Mouse (Mus musculus) hindbrain, embryonic 13.5 days (tissue): ENCODE measurements around the gene Brf1. TPM values are rescaled to one million over a fixed set of nuclear protein-coding genes. Genes with fewer than 3 reads are reported as not detected.

Experiments used
- ATAC-seq: fragments of 200-750 bp; cut with Nextera tagmentation; 2 replicates; pipeline ENCODE4 v1.8.0; 2017; ENCODE audit warnings: moderate TSS enrichment; ENCODE audit not compliant: low FRiP score
- H3K27ac ChIP-seq: fragments of 300-500 bp; sonication (generic); 2 replicates; pipeline ENCODE4 v1.5.1; 2015; ENCODE audit warnings: inconsistent platforms, mild to moderate bottlenecking, moderate library complexity
- H3K27me3 ChIP-seq: fragments of 300-500 bp; sonication (generic); 2 replicates; pipeline ENCODE4 v1.6.1; 2015; ENCODE audit warnings: mild to moderate bottlenecking, inconsistent platforms
- H3K36me3 ChIP-seq: fragments of 300-500 bp; sonication (generic); 2 replicates; pipeline ENCODE4 v1.6.1; 2015; ENCODE audit warnings: mild to moderate bottlenecking, inconsistent platforms
- H3K4me1 ChIP-seq: fragments of 300-500 bp; sonication (generic); replicated peaks from 2 replicates; pipeline ENCODE4 v1.6.1; 2015; ENCODE audit warnings: inconsistent platforms
- H3K4me2 ChIP-seq: fragments of 300-500 bp; sonication (generic); 2 replicates; pipeline ENCODE4 v1.6.1; 2015; ENCODE audit warnings: inconsistent platforms, mild to moderate bottlenecking, moderate library complexity
- H3K4me3 ChIP-seq: fragments of 300-500 bp; sonication (generic); 2 replicates; pipeline ENCODE4 v1.5.1; 2015; ENCODE audit warnings: mild to moderate bottlenecking, inconsistent platforms
- H3K9ac ChIP-seq: fragments of 300-500 bp; sonication (generic); 2 replicates; pipeline ENCODE4 v1.6.1; 2015; ENCODE audit warnings: mild to moderate bottlenecking, inconsistent platforms
- H3K9me3 ChIP-seq: fragments of 300-500 bp; sonication (generic); 2 replicates; pipeline ENCODE4 v1.6.1; 2016; ENCODE audit warnings: inconsistent platforms
- WGBS: fragments of 180-500 bp; shearing (Covaris S2); methylation state at CpG from one replicate; pipeline ENCODE4 v1.1.7; 2015; 5-methylcytosine and 5-hydroxymethylcytosine counted together
- polyA plus RNA-seq: library from polyadenylated mRNA; unstranded; fragments of >200 nt; fragmentation: Nextera tagmentation; extraction: Ambion mirVana; gene quantifications from 2 replicates; pipeline ENCODE4 v1.2.1, GENCODE M21; 2015

Brf1 gene
- polyA plus RNA-seq, 1 experiment from 2014 or later = 58.3 TPM

DNA sequence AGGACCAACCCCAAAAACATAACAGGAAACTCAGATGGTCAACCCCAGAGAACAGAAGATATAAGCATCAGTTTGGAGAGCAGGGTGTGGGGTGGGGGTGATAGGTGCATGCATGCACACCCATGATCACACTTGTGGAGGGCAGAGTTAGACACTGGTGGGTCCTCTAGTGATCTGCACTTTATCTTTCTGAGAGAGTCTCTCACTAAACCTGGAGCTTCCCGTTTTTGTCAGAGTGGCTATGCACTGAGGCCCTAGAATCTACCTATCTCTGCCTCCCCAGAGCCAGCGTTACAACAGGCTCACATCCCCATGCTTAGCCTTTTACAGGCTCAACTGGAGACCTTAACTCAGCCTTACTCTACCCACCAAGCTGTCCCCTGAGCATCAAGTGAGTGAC is 9.1 kb downstream of the Brf1 start:
- WGBS = 92% methylated on average over 2 of the region's 2 CpGs
- no peak for ATAC-seq

DNA sequence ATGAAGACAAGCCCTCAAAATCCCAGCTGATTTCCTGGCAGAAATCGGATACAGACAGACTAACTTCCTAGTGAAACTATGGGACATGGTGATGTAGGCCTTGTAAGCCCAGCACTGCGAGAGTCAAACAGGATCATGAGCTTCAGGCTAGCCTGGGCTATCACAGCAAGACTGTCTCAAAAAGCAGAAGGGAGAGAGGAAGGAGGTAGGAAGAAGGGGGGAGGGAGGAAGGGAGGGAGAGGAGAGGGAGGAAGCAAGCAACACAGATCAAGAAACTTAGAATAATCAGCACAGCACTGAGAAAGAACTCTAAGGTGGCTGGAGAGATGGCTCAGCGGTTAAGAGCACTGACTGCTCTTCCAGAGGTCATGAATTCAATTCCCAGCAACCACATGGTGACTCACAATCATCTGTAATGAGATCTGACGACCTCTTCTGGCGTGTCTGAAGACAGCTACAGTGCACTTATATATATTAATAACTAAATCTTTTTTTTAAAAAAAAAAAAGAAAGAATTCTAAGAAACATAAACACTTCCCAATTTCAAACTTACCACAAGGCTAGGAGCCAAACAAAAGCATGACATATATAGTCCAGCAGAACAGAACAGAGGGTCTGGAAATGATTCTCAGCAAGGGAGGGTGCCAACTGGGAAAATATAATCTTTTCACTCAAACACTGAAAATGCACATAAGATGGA is 9.6 kb downstream of the Brf1 start:
- ATAC-seq = no peak
- 91% methylated on average over 5 of the region's 5 CpGs for WGBS
- no peak overlapping the region for H3K27ac ChIP-seq
- no peak overlapping the region for H3K4me3 ChIP-seq
- H3K36me3 ChIP-seq = peaks cover 51% of the 10 kb centered on the region
- H3K27me3 ChIP-seq = no peaks in the 10 kb centered on the region
- H3K4me1 ChIP-seq = 0 out of 2 replicates have a peak, but pooled peaks cover 5% of the 10 kb centered on the region
- no peak overlapping the region for H3K4me2 ChIP-seq
- H3K9ac ChIP-seq = no peak overlapping the region
- H3K9me3 ChIP-seq = no peaks in the 10 kb centered on the region

More for the DNA sequence above, 9.1 kb downstream of the Brf1 start:
- Histone ChIP-seq H3K4me1 (0 out of 2 replicates have a peak, but pooled peaks cover 5% of the 10 kb centered on the region), H3K27ac (no peak overlapping the region), H3K9ac (no peak overlapping the region), H3K9me3 (no peaks in the 10 kb centered on the region), H3K36me3 (peaks cover 45% of the 10 kb centered on the region), H3K27me3 (no peaks in the 10 kb centered on the region), H3K4me2 (no peak overlapping the region), H3K4me3 (no peak overlapping the region)

DNA sequence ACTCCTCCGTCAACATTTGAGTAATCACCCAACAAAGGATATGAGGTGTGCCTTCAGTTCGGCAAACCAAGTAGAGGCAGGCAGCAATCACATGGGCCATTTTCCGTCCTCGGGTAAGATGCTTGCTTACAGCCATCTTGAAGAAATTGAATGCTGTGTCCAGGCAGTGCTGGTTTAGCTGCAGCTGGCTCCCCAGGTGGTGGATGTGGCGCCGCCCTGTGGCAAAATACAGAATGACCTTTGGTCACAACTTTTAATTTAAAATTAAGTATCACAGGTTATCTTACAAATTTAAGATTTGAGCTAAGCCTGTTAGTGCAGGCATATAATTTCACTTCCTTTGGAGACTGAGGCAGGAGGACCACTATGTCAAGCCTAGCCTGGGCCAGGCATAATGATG is 12.6 kb downstream of the Brf1 start:
- peaks cover 69% of the 10 kb centered on the region for H3K36me3 ChIP-seq

DNA sequence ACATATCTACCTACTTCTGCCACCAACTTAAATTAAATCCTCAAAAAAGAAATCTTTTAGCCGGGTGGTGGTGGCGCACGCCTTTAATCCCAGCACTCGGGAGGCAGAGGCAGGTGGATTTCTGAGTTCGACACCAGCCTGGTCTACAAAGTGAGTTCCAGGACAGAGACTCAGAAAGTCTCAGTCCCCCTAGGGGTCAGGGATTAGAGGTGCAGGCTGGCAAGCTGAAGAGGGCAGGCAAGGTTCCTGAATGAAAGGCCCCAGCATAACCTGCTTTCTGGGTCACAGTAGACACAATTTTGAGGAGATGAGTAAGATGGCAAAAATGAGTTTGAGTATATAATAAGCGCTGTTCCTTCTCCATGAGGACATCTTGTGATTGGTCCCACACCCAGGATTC is 15.2 kb downstream of the Brf1 start:
- ATAC-seq = no peak
- H3K4me3 ChIP-seq = no peak overlapping the region
- H3K4me1 ChIP-seq = no peaks in the 10 kb centered on the region
- no peak overlapping the region for H3K4me2 ChIP-seq
- H3K9ac ChIP-seq = no peak overlapping the region
- 90% methylated on average over 6 of the region's 6 CpGs for WGBS
- H3K27ac ChIP-seq = no peak overlapping the region
- H3K36me3 ChIP-seq = peaks cover 72% of the 10 kb centered on the region
- H3K9me3 ChIP-seq = no peaks in the 10 kb centered on the region
- no peaks in the 10 kb centered on the region for H3K27me3 ChIP-seq

More for the DNA sequence above, 12.6 kb downstream of the Brf1 start:
- Histone ChIP-seq H3K9me3 (no peaks in the 10 kb centered on the region), H3K4me1 (0 out of 2 replicates have a peak, but pooled peaks cover 2% of the 10 kb centered on the region), H3K27me3 (no peaks in the 10 kb centered on the region), H3K4me2 (no peak overlapping the region), H3K9ac (no peak overlapping the region), H3K4me3 (no peak overlapping the region), H3K27ac (no peak overlapping the region)
- ATAC-seq = no peak
- WGBS = 73% methylated on average over 6 of the region's 6 CpGs

DNA sequence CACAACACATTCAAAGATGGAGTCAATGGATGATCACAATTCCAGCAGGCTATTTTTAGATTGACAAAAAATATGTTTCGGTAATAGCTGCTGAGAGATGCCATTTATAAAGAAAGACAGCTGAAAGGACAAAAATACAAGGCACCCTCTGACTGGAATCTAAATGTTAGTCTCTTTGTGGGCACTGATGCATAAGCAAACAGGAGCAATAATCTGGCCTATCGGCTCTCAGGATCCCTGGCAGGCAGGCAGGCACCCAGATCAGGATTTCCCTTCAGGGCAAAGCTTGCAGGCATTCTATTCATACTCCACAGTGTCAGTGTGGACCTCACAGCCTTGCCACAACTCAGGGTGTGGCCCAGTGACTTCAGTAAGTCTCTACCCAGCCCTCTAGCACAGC is 18.5 kb downstream of the Brf1 start:
- peaks cover 85% of the 10 kb centered on the region for H3K36me3 ChIP-seq
- no peaks in the 10 kb centered on the region for H3K27me3 ChIP-seq
- no peak overlapping the region for H3K4me3 ChIP-seq
- H3K4me2 ChIP-seq = no peak overlapping the region
- H3K4me1 ChIP-seq = peaks cover 12% of the 10 kb centered on the region
- H3K9me3 ChIP-seq = no peaks in the 10 kb centered on the region
- H3K27ac ChIP-seq = no peak overlapping the region
- WGBS = 66% methylated on average over 2 of the region's 2 CpGs
- no peak overlapping the region for H3K9ac ChIP-seq
- ATAC-seq = no peak

DNA sequence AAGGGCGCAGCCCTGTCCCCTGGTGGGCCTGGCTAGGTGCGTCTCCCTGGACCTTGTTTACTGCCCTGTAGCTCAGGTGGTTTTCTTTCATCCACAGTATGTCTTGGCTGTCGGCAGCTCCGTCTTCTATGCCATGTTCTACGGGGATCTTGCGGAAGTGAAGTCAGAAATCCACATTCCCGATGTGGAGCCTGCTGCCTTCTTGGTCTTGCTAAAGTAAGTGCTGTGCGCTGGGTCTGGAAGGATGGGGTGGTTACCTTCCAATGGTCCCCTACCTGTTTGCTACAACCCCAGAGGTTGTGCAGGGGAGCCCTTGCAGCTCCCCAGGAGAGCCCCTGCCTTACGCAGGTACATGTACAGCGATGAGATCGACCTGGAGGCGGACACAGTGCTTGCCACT is 23.3 kb downstream of the Brf1 start:
- 42% methylated on average over 12 of the region's 12 CpGs for WGBS
- no peak for ATAC-seq

DNA sequence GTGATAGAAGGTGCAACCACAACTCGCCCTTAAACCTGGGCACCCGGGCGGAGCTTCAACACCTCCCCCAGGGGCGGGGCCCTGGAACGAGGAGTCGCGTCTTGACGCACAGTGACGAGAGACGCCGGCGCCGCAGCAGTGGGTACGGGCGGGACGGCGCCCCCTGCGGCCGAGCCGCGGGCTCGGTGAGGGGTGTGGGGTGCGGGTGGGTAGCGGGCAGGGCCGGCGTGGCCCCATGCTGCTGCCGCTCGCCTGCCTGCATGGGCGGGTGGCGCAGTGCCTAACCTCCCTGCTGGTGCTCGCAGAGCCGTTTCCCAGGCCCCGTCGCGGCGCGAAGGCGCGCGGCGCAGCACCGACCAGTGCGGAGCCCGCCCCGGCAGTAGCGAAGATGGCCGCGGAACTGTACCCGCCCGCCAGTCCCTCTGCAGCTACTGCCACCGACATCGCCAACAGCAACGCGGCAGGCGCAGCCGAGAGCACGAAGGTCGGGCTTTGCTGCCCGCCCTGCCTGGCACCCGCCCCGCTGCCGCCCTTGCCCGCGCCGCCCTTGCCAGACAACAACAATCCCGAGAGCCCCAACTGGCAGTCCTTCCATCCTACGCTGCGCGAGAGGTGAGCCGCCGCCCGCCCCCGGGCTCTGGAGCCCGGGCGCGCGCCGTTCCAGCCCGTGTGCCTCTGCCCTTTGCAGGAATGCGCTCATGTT is 24.0 kb downstream of the Brf1 start, which contains the start of gene Btbd6:
TSS of gene Btbd6 (plus strand) at position 112 of the 703 bp plus-strand sequence.
- peak within 1 kb of the TSS; percentile 92 for H3K4me2 ChIP-seq
- H3K27ac ChIP-seq = peak within 1 kb of the TSS; percentile 95
- H3K36me3 ChIP-seq = peaks cover 69% of the 10 kb centered on the region
- H3K4me3 ChIP-seq = peak within 1 kb of the TSS; percentile 70
- peaks cover 23% of the 10 kb centered on the region for H3K4me1 ChIP-seq
- 2% methylated on average over 78 of the region's 80 CpGs for WGBS
- ATAC-seq = peak; percentile 96
- H3K9me3 ChIP-seq = no peaks in the 10 kb centered on the region
- H3K27me3 ChIP-seq = no peaks in the 10 kb centered on the region
- peak within 1 kb of the TSS; percentile 92 for H3K9ac ChIP-seq

More for the DNA sequence above, 23.3 kb downstream of the Brf1 start:
- Histone ChIP-seq H3K4me3 (peak overlapping the region; percentile 70), H3K9ac (peak overlapping the region; percentile 92), H3K4me2 (peak overlapping the region; percentile 92), H3K36me3 (peaks cover 69% of the 10 kb centered on the region), H3K9me3 (no peaks in the 10 kb centered on the region), H3K4me1 (peaks cover 23% of the 10 kb centered on the region), H3K27ac (peak overlapping the region; percentile 95), H3K27me3 (no peaks in the 10 kb centered on the region)

DNA sequence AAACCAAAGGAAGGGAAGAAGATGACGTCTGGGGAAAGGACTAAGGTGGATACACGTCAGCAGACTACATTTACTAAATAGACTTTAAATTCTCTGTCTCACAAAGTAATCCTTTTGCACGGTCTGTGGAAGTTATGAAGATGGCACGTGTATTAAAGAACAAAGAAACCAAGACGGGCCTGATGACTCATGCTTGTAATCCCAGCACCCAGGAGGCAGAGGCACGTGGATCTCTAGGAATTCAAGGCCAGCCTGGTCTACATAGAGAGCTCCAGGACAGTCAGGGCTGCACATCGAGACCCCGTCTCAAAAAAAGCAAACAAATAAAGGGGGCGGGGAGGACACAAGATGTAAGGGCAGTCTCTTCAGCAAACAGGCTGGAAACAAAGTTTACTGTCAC is 25.8 kb downstream of the Brf1 start:
- WGBS = 96% methylated on average over 9 of the region's 9 CpGs
- no peak overlapping the region for H3K27ac ChIP-seq
- no peaks in the 10 kb centered on the region for H3K27me3 ChIP-seq
- no peak overlapping the region for H3K4me2 ChIP-seq
- no peak overlapping the region for H3K9ac ChIP-seq
- H3K9me3 ChIP-seq = no peaks in the 10 kb centered on the region
- H3K4me3 ChIP-seq = no peak overlapping the region
- no peak for ATAC-seq
- H3K36me3 ChIP-seq = peaks cover 70% of the 10 kb centered on the region
- peaks cover 23% of the 10 kb centered on the region for H3K4me1 ChIP-seq

DNA sequence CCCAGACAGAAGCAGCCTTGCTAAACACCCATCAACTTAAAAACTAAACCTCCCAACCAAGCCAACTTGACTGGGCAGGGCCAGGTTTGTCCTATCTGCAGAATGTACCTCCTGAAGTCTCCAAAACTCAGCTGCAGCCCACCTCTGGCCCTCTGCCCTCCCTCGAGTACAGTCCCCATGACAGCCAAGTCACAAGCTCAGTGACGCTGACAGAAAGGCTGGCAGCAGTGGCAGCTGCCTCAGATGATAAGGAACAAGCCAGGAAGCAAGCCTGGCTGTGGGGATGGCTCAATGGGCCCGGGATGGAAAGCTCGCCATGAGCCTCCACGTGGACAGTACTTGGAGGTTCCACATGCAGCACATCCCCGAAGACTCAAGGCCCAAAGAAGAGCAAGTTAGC is 30.9 kb downstream of the Brf1 start:
- ATAC-seq = no peak
- H3K27ac ChIP-seq = no peak overlapping the region
- H3K9me3 ChIP-seq = no peaks in the 10 kb centered on the region
- no peaks in the 10 kb centered on the region for H3K27me3 ChIP-seq
- no peak overlapping the region for H3K9ac ChIP-seq
- no peaks in the 10 kb centered on the region for H3K4me1 ChIP-seq
- H3K4me3 ChIP-seq = no peak overlapping the region
- peaks cover 98% of the 10 kb centered on the region for H3K36me3 ChIP-seq
- 94% methylated on average over 6 of the region's 6 CpGs for WGBS
- H3K4me2 ChIP-seq = no peak overlapping the region

DNA sequence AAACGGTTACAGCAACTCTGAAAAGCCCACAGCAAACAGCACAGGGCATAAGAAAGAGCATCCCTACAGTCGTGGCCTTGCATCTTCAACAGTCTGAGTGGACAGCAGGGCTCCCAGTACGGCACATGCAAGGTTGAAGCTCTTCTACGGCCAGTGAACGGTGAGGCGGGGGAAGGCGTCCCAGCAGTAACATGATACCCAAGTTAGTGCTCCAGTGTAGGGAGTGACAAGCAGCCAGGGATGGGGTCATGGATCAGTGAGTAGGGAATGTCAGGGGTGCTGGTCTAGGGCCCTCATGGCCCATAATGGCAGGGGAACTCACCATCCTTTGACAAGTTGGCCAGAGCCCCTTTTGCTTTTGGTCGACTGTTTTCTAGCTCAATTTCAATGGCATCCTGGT is 31.6 kb downstream of the Brf1 start:
- no peak overlapping the region for H3K27ac ChIP-seq
- H3K4me1 ChIP-seq = no peaks in the 10 kb centered on the region
- H3K9ac ChIP-seq = no peak overlapping the region
- H3K4me2 ChIP-seq = no peak overlapping the region
- no peaks in the 10 kb centered on the region for H3K9me3 ChIP-seq
- 74% methylated on average over 8 of the region's 8 CpGs for WGBS
- no peak for ATAC-seq
- H3K27me3 ChIP-seq = no peaks in the 10 kb centered on the region
- H3K36me3 ChIP-seq = peaks cover 99% of the 10 kb centered on the region
- H3K4me3 ChIP-seq = no peak overlapping the region

DNA sequence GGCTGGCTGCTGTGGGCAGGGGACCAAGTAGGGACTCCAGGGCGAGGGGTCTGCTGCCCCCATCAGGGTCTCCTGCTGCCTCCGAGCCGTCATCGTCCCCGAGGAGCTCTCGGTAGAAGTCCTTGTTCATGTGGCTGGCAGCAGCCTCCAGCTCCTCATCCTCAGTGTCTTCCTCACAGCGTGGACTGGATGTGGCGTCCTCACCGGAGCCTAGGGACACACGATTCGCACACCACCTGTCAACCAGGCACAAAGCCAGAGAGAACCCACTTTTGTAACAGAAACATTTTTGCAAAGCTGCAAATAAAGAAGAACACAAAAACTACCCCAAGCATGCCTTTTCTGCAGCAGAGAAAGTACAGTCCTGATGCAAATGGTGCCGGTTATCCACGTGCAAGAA is 34.7 kb downstream of the Brf1 start:
- H3K27ac ChIP-seq = no peak overlapping the region
- H3K9me3 ChIP-seq = no peaks in the 10 kb centered on the region
- H3K4me1 ChIP-seq = no peaks in the 10 kb centered on the region
- ATAC-seq = no peak
- H3K4me2 ChIP-seq = no peak overlapping the region
- H3K27me3 ChIP-seq = no peaks in the 10 kb centered on the region
- H3K36me3 ChIP-seq = peaks cover 99% of the 10 kb centered on the region
- WGBS = 94% methylated on average over 13 of the region's 13 CpGs
- H3K4me3 ChIP-seq = no peak overlapping the region
- H3K9ac ChIP-seq = no peak overlapping the region

DNA sequence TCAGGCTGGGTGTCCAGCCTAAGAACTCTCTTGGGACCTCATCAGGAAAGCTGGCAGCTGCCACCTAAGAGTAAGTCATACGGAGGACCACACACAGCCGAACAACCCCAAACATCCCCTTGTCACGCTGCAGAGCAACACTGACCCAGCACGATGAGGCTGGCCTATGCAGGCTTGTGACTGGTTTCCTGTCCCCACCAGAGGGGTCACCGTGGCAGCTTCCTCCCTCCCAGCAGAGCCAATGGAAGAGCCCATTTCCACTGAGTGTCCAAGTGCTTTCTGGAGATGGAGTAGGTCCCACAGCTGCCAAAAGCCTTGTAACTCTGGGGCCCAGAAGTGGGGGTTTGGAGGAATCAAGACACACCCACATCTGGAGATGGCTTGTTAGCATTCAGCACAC is 38.6 kb downstream of the Brf1 start:
- no peak overlapping the region for H3K4me3 ChIP-seq
- WGBS = 65% methylated on average over 5 of the region's 5 CpGs

More for the DNA sequence above, 38.6 kb downstream of the Brf1 start:
- Histone ChIP-seq H3K27ac (peak overlapping the region; percentile 35; the same call in 1 of the 2 replicates), H3K27me3 (no peaks in the 10 kb centered on the region), H3K4me2 (no peak overlapping the region), H3K4me1 (no peaks in the 10 kb centered on the region), H3K36me3 (peaks cover 87% of the 10 kb centered on the region), H3K9me3 (no peaks in the 10 kb centered on the region), H3K9ac (peak overlapping the region; percentile 39; the same call in 1 of the 2 replicates)
- ATAC-seq = no peak
